Mouse (Mus musculus) megakaryocyte, embryonic 14.5 days (primary cell): ENCODE measurements around the gene Parp11. TPM values are rescaled to one million over a fixed set of nuclear protein-coding genes. Genes with fewer than 3 reads are reported as not detected.

Source experiments
- H3K27me3 ChIP-seq: replicated peaks from 2 replicates; pipeline ENCODE3; 2012; ENCODE audit warnings: inconsistent platforms
- H3K36me3 ChIP-seq: replicated peaks from 2 replicates; pipeline ENCODE3; 2012; ENCODE audit warnings: low read length, inconsistent platforms, mixed read lengths
- H3K4me1 ChIP-seq: 2 replicates; pipeline ENCODE4 v1.6.1; 2012; ENCODE audit warnings: inconsistent platforms
- H3K4me3 ChIP-seq: replicated peaks from 2 replicates; pipeline ENCODE3; 2012; ENCODE audit warnings: moderate library complexity, mild to moderate bottlenecking, inconsistent platforms
- H3K9me3 ChIP-seq: 2 replicates; pipeline ENCODE4 v1.6.1; 2012; ENCODE audit warnings: inconsistent platforms
- FLI1 ChIP-seq: IDR thresholded peaks from 2 replicates; pipeline ENCODE4 v1.6.1; 2012; ENCODE audit warnings: low read length, inconsistent platforms, mixed read lengths
- GATA1 ChIP-seq: IDR thresholded peaks from 3 replicates; pipeline ENCODE4 v1.6.1; 2012; ENCODE audit warnings: mixed read lengths, low read length, inconsistent platforms, borderline replicate concordance
- polyA plus RNA-seq: library from polyadenylated mRNA; stranded (reverse); fragments of >175 nt; gene quantifications from 2 replicates; pipeline ENCODE4 v1.2.3, GENCODE M21; 2012; ENCODE audit warnings: low replicate concordance; ENCODE audit not compliant: insufficient read depth

Parp11 gene
- polyA plus RNA-seq, 1 experiment: 2.5 TPM

DNA sequence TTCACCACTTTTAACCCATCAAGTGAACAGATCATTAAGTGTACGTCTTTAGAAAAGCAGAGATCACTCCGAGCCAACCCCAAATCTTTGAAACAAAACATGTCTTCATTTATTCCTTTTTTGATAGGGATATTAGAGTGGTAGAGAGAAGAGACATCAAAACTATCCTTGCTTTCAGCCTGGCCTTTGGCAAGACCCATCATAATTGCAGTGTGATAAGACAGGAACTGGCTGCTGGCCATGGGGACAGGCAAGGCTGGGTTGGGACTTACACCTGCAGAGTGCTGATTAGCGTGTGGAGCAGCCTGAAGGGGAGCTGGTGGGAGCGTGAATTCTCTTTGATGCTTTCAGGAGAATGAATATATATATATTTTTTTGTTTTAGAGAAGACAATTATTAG lies 2.2 kb upstream of the Parp11 start:
- H3K36me3 ChIP-seq: no peaks in the 10 kb centered on the region
- peaks cover 19% of the 10 kb centered on the region for H3K27me3 ChIP-seq
- TF ChIP-seq FLI1 (no peak), GATA1 (no peak)
- no peaks in the 10 kb centered on the region for H3K9me3 ChIP-seq
- peaks cover 14% of the 10 kb centered on the region for H3K4me1 ChIP-seq
- no peak overlapping the region for H3K4me3 ChIP-seq

DNA sequence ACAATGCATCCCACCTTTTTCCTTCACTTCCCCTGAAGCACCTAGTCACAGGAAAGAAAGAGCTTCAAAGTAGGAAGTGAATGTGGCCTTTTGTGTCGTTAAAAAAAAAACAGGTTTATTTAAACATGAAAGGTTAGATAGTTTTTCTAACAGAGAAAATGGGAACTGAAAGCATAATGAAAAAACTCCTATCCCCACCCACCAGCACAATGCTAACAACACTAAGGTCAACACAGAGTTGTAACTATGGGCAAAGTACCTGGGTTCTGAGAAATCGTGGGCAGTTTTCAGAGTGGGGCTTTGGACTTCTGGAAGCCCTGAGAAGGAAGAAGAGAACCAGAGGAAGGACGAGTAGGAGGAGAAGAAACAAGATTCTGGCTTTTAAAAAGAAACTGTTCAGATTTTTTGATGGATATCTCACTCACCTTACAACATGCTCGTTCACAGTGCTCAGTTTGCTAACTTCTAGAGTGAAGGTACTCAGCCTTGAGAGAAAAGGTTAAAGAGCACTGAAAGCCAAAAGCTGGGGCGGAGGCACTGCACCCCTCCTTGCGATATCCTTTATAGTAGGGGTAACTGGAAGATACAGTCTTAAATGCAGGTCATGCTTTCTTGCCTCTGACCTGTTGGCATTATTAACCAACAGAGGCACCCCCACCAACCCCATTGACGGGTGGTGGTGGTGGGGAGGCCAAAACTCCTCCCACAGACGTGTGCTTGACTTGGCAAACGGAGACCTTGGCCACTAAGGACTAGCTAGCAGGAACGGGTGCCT lies 1.2 kb downstream of the Parp11 start:
- Histone ChIP-seq H3K4me3 (no peak overlapping the region), H3K36me3 (no peaks in the 10 kb centered on the region), H3K9me3 (no peaks in the 10 kb centered on the region), H3K4me1 (peaks cover 13% of the 10 kb centered on the region), H3K27me3 (peaks cover 13% of the 10 kb centered on the region)
- TF ChIP-seq FLI1 (no peak), GATA1 (no peak)

DNA sequence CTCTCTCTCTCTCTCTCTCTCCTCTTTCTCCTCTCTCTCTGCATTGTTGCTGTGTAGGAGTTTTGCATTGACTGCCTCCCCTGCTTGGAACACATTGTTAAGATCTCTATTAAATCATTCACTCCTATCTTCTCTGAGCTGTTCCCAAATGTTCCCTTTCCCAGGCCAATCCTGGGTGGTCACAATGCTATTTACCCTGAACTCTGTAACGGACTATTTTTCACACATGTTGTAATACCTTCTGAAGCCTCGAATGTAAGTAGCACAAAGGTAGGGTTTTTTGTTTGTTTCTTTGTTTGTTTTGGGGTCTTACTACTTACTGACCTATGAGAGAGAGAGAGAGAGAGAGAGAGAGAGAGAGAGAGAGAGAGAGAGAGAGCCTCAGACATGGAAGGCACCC lies 2.2 kb downstream of the Parp11 start:
- Histone ChIP-seq H3K27me3 (peaks cover 9% of the 10 kb centered on the region), H3K36me3 (no peaks in the 10 kb centered on the region), H3K9me3 (no peaks in the 10 kb centered on the region), H3K4me3 (no peak overlapping the region), H3K4me1 (peaks cover 16% of the 10 kb centered on the region)
- TF ChIP-seq GATA1: no peak
- no peak for TF ChIP-seq FLI1

DNA sequence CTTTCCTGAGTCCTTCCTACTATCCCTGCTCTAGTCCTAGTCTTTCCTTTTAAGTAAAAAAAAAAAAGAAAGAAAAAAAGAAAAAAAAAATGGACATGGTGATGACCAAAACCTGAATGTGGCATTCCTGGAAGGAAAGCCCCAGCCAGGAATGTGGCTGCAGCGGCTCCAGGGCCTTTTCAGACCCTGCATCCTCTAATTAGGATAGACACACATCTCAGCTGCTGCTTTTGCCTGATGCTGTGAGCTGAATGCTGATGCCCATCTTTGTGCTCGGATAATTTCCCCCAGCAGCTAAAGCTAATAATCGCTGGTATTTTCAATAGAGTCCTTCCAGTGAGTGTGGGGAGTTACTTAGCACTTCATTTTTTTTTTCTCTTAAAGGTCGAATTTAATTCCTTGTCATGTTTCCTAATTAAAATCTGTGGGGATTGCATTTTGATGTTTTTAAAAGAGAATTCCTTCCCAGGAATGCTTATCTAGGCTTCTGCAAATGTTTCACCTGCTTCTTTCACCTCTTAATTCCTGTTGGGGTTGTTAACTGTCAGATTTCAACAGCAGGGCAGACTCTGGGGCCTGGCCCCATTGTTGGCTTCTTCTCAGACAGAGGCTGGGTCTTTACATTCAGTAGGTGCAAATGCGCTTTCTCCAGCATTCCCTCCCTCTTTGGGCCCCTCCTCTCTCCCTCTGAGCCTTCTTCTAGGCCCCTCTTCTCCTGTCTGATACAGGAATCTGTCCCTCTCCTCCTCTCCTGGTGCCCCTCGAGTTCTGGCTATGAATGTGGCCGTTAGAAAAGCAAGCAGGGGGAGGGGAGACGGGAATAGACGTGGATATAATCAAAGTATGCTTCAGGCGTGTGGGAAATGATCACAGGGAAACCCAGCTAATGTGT lies 3.1 kb downstream of the Parp11 start:
- TF ChIP-seq GATA1 (no peak), FLI1 (no peak)
- Histone ChIP-seq H3K36me3 (no peaks in the 10 kb centered on the region), H3K27me3 (peaks cover 9% of the 10 kb centered on the region), H3K4me1 (peaks cover 20% of the 10 kb centered on the region), H3K9me3 (no peaks in the 10 kb centered on the region), H3K4me3 (no peak overlapping the region)

DNA sequence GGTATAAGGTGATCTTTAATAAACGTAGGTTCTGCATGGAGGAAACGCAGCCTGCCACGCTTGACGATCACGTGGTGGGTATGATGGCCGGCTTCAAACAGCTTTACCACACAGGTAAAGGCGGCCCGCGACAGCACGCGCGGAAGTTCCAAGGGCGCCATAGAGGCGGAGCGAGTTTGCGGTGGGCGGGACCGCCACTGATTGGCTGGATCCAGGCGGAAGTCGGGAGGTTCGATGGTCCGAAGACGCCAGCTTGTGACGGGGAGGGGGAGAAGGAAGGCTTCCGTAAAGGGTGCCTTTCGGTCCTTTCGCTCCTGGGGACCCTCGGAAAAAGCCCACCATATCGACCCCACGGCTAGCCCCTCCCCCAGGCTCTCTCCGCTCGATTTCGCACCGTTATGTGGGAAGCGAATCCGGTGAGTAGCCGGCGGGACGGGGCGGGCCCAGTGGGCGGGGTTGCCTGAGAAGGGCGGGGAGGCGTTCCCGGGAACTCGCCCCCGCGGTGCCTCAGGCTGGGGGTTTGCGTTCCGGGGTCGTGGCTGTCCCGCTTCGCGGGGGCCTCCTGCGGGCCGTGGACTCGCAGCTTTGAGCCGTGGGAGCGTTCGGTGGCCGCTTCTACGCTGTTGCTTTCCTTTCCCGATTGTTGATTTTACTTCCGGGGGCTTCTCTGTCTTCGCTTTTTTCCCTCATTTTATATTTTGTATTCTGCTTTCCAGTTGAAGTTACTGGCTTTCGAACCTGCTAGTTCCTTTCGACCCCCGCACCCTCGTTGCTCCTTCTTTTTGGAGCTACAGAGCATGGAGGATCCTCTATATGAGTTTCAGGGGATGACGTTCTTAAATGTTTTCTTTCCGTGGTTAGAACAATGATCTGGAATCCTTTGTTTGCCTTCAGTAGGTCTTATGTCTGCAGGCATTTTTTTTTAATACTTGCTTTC lies 7.0 kb downstream of the Parp11 start:
- TF ChIP-seq GATA1 (no peak), FLI1 (no peak)
- Histone ChIP-seq H3K4me1 (peaks cover 10% of the 10 kb centered on the region; the same call in 1 of the 2 replicates), H3K36me3 (peaks cover 3% of the 10 kb centered on the region)

DNA sequence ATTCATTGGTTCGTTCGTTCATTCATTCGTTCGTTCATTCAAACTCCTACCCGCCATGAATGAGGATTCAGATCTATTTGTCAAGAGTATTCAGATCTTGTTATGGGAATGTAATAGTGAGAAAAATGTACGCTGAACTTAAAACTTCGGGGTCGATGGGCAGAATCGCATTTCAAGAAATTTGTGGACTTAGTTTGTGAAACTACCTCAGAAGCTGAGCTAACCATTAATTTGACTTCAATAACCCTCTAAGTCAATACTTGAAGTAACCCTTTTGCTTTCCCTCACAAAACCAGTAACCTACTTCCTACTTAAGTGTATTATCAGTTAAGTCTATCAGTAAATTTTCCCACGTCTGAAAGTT lies 7.7 kb downstream of the Parp11 start:
- no peak for TF ChIP-seq GATA1
- no peak for TF ChIP-seq FLI1
- Histone ChIP-seq H3K4me1 (peaks cover 13% of the 10 kb centered on the region; the same call in 1 of the 2 replicates), H3K36me3 (peaks cover 3% of the 10 kb centered on the region), H3K27me3 (peaks cover 4% of the 10 kb centered on the region), H3K9me3 (no peaks in the 10 kb centered on the region), H3K4me3 (peak overlapping the region; percentile 95)

More for the DNA sequence above, 7.0 kb downstream of the Parp11 start:
- Histone ChIP-seq H3K9me3 (no peaks in the 10 kb centered on the region), H3K27me3 (peaks cover 4% of the 10 kb centered on the region), H3K4me3 (peak overlapping the region; percentile 95)

DNA sequence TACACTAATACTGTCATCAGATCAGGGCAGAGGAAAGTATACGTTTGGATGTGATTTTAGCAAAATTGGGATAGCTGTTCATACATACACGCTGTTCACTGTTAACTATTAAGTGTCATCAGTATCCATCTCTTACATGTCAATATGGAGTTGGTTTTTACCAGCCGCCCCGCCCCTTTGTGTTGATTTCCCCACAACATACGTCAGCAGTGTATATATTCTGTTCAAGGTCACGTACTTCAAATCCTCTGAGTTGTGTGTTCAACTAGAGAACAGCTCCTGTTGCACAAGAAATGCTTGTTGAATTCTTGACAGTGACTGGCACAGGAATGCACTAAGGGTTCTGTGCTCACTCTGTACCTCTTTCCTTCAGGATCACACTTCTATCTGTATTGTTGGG lies 8.2 kb downstream of the Parp11 start:
- H3K36me3 ChIP-seq: peaks cover 3% of the 10 kb centered on the region
- no peaks in the 10 kb centered on the region for H3K9me3 ChIP-seq
- H3K4me1 ChIP-seq: peaks cover 16% of the 10 kb centered on the region
- H3K27me3 ChIP-seq: peaks cover 4% of the 10 kb centered on the region
- peak overlapping the region; percentile 1 for H3K4me3 ChIP-seq
- TF ChIP-seq GATA1: no peak
- TF ChIP-seq FLI1: no peak

DNA sequence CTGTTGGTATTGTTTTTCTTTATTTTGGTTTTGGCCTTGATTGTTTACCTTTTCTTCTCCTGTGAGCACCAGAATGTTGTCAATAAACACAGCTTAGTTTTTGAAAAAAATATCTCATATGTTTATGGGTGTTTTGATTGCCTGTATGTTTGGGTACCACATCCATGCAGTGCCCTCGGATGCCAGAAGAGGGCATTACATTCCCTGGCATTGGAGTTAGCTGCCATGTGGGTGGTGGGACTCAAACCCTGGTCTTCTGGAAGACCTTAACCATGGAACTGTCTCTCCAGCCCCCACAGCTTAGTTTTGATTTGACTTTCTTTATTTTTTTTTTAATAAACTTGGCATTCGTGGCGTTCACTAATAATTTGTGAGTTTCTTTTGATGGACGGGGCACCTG lies 8.8 kb downstream of the Parp11 start:
- H3K36me3 ChIP-seq: peaks cover 3% of the 10 kb centered on the region
- no peaks in the 10 kb centered on the region for H3K9me3 ChIP-seq
- H3K4me1 ChIP-seq: peaks cover 18% of the 10 kb centered on the region
- no peak for TF ChIP-seq GATA1
- TF ChIP-seq FLI1: no peak
- no peaks in the 10 kb centered on the region for H3K27me3 ChIP-seq
- no peak overlapping the region for H3K4me3 ChIP-seq

DNA sequence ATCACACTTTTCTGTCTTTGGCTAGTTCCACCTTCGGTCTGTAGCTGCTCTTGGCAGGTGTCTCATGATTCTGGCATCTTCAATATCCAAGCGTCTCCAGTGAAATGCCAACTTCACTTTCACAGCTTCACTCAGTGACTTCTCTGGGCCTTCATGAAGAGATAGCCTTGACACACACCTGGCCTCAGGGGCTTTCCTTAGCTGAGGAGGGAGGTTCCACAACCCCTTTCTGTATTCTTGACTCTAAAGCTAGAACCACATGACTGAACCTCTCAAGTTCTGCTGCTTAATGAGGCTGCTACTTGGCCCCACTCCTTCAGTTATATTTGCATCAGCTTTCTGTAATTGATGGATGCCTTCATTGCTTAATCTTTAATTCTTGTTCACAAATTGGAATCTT lies 10.1 kb downstream of the Parp11 start:
- no peaks in the 10 kb centered on the region for H3K9me3 ChIP-seq
- H3K4me1 ChIP-seq: peaks cover 18% of the 10 kb centered on the region
- no peaks in the 10 kb centered on the region for H3K27me3 ChIP-seq
- no peak overlapping the region for H3K4me3 ChIP-seq
- no peak for TF ChIP-seq FLI1
- no peak for TF ChIP-seq GATA1
- H3K36me3 ChIP-seq: peaks cover 3% of the 10 kb centered on the region
